Mouse (Mus musculus): Measurements from ENCODE around the gene Chmp5. TPM values are rescaled to one million over a fixed set of nuclear protein-coding genes. Genes with fewer than 3 reads are reported as not detected.
A peak's percentile ranks its signal among the peaks of the same experiment; 100 is the strongest.

Chmp5 gene
- 46.6 and 49.3 TPM in 2 replicates for polyA plus RNA-seq (2015; fragmentation: Nextera tagmentation; extraction: Ambion mirVana)

GRCm38 (mm10) chr4:40948160-40948708, at the start of gene Chmp5, which contains the start of gene Bag1:
TSS of gene Chmp5 (plus strand) at chr4:40948407.
TSS of gene Bag1 (minus strand) at chr4:40948294.
- Histone ChIP-seq H3K27me3 (ENCODE audit: insufficient read depth, low read length) (no peaks in the 10 kb centered on the region), H3K27ac (ENCODE audit: low read depth) (peak within 1 kb of the TSS; percentile 99), H3K9ac (replicated peaks) (peak within 1 kb of the TSS; percentile 99), H3K4me3 (ENCODE audit: low read depth, low read length) (peak within 1 kb of the TSS; percentile 97), H3K4me1 (ENCODE audit: insufficient read depth) (peaks cover 24% of the 10 kb centered on the region), H3K9me3 (ENCODE audit: low read length) (no peaks in the 10 kb centered on the region), H3K36me3 (replicated peaks; ENCODE audit: insufficient read depth, low read length) (peaks cover 43% of the 10 kb centered on the region), H3K4me2 (ENCODE audit: low read depth, low read length) (peak within 1 kb of the TSS; percentile 89)
- WGBS (ENCODE audit: insufficient replicate concordance): 0% methylated on average over 36 of the region's 50 CpGs
- TF ChIP-seq CTCF (IDR thresholded peaks at IDR 0.05; ENCODE audit: low read depth) (peak; percentile 35), EP300 (IDR thresholded peaks at IDR 0.05; ENCODE audit: low read depth) (0 out of 2 replicates have a peak, but pooled peaks have one; percentile 33)
- DNase-seq (peak; percentile 100), ATAC-seq (peak; percentile 95)

- H3K27ac ChIP-seq (ENCODE audit: low read depth): no peak overlapping the region
- DNase-seq (no peak), ATAC-seq (no peak)
- WGBS (ENCODE audit: insufficient replicate concordance): 80% methylated on average over 6 of the region's 6 CpGs
- TF ChIP-seq EP300 (IDR thresholded peaks at IDR 0.05; ENCODE audit: low read depth): no peak
- no peak for TF ChIP-seq CTCF (IDR thresholded peaks at IDR 0.05; ENCODE audit: low read depth)
- no peaks in the 10 kb centered on the region for H3K27me3 ChIP-seq (ENCODE audit: insufficient read depth, low read length)
- 0 out of 2 replicates have a peak, but pooled peaks cover 3% of the 10 kb centered on the region for H3K9me3 ChIP-seq (ENCODE audit: low read length)
- no peak overlapping the region for H3K4me3 ChIP-seq (ENCODE audit: low read depth, low read length)
- no peaks in the 10 kb centered on the region for H3K36me3 ChIP-seq (replicated peaks; ENCODE audit: insufficient read depth, low read length)
- H3K4me2 ChIP-seq (ENCODE audit: low read depth, low read length): no peak overlapping the region
- H3K9ac ChIP-seq (replicated peaks): no peak overlapping the region
- H3K4me1 ChIP-seq (ENCODE audit: insufficient read depth): no peaks in the 10 kb centered on the region
These were observed 49.6 kb upstream of the Chmp5 start for GRCm38 (mm10) chr4:40898476-40899044.

- H3K4me2 ChIP-seq (ENCODE audit: low read depth, low read length): no peak overlapping the region
- no peaks in the 10 kb centered on the region for H3K27me3 ChIP-seq (ENCODE audit: insufficient read depth, low read length)
- H3K27ac ChIP-seq (ENCODE audit: low read depth): no peak overlapping the region
- H3K4me1 ChIP-seq (ENCODE audit: insufficient read depth): no peaks in the 10 kb centered on the region
- 0 out of 2 replicates have a peak, but pooled peaks cover 3% of the 10 kb centered on the region for H3K9me3 ChIP-seq (ENCODE audit: low read length)
- no peak overlapping the region for H3K4me3 ChIP-seq (ENCODE audit: low read depth, low read length)
- 72% methylated on average over 2 of the region's 2 CpGs for WGBS (ENCODE audit: insufficient replicate concordance)
- TF ChIP-seq EP300 (IDR thresholded peaks at IDR 0.05; ENCODE audit: low read depth) (no peak), CTCF (IDR thresholded peaks at IDR 0.05; ENCODE audit: low read depth) (no peak)
- ATAC-seq (no peak), DNase-seq (no peak)
- no peak overlapping the region for H3K9ac ChIP-seq (replicated peaks)
- no peaks in the 10 kb centered on the region for H3K36me3 ChIP-seq (replicated peaks; ENCODE audit: insufficient read depth, low read length)
These were observed 48.9 kb upstream of the Chmp5 start for GRCm38 (mm10) chr4:40899264-40899663.

GRCm38 (mm10) chr4:40900071-40900470, 48.1 kb upstream of the Chmp5 start:
- H3K9ac ChIP-seq (replicated peaks): no peak overlapping the region
- no peak overlapping the region for H3K27ac ChIP-seq (ENCODE audit: low read depth)
- DNase-seq: no peak
- ATAC-seq: peak; percentile 63
- no peak overlapping the region for H3K4me2 ChIP-seq (ENCODE audit: low read depth, low read length)
- H3K4me3 ChIP-seq (ENCODE audit: low read depth, low read length): no peak overlapping the region
- TF ChIP-seq CTCF (IDR thresholded peaks at IDR 0.05; ENCODE audit: low read depth) (no peak), EP300 (IDR thresholded peaks at IDR 0.05; ENCODE audit: low read depth) (peak; percentile 75)
- H3K9me3 ChIP-seq (ENCODE audit: low read length): 0 out of 2 replicates have a peak, but pooled peaks cover 3% of the 10 kb centered on the region
- H3K27me3 ChIP-seq (ENCODE audit: insufficient read depth, low read length): no peaks in the 10 kb centered on the region
- 85% methylated on average over 3 of the region's 3 CpGs for WGBS (ENCODE audit: insufficient replicate concordance)
- no peaks in the 10 kb centered on the region for H3K36me3 ChIP-seq (replicated peaks; ENCODE audit: insufficient read depth, low read length)
- H3K4me1 ChIP-seq (ENCODE audit: insufficient read depth): no peaks in the 10 kb centered on the region

- Histone ChIP-seq H3K4me3 (ENCODE audit: low read depth, low read length) (no peak overlapping the region), H3K27ac (ENCODE audit: low read depth) (no peak overlapping the region), H3K9me3 (ENCODE audit: low read length) (0 out of 2 replicates have a peak, but pooled peaks cover under 1% of the 10 kb centered on the region), H3K4me1 (ENCODE audit: insufficient read depth) (no peaks in the 10 kb centered on the region), H3K36me3 (replicated peaks; ENCODE audit: insufficient read depth, low read length) (no peaks in the 10 kb centered on the region), H3K9ac (replicated peaks) (no peak overlapping the region), H3K27me3 (ENCODE audit: insufficient read depth, low read length) (no peaks in the 10 kb centered on the region), H3K4me2 (ENCODE audit: low read depth, low read length) (no peak overlapping the region)
- no peak for TF ChIP-seq CTCF (IDR thresholded peaks at IDR 0.05; ENCODE audit: low read depth)
- TF ChIP-seq EP300 (IDR thresholded peaks at IDR 0.05; ENCODE audit: low read depth): no peak
- peak; percentile 58 for ATAC-seq
- no peak for DNase-seq
- 76% methylated on average over 4 of the region's 4 CpGs for WGBS (ENCODE audit: insufficient replicate concordance)
These were observed 47.6 kb upstream of the Chmp5 start for GRCm38 (mm10) chr4:40900612-40901011.

- no peak for DNase-seq
- Histone ChIP-seq H3K4me3 (ENCODE audit: low read depth, low read length) (no peak overlapping the region), H3K36me3 (replicated peaks; ENCODE audit: insufficient read depth, low read length) (no peaks in the 10 kb centered on the region), H3K4me2 (ENCODE audit: low read depth, low read length) (no peak overlapping the region), H3K27ac (ENCODE audit: low read depth) (no peak overlapping the region), H3K4me1 (ENCODE audit: insufficient read depth) (no peaks in the 10 kb centered on the region), H3K9ac (replicated peaks) (no peak overlapping the region), H3K9me3 (ENCODE audit: low read length) (no peaks in the 10 kb centered on the region), H3K27me3 (ENCODE audit: insufficient read depth, low read length) (no peaks in the 10 kb centered on the region)
- peak; percentile 38; the same call in 1 of the 2 replicates for ATAC-seq
- TF ChIP-seq EP300 (IDR thresholded peaks at IDR 0.05; ENCODE audit: low read depth) (no peak), CTCF (IDR thresholded peaks at IDR 0.05; ENCODE audit: low read depth) (peak; percentile 76)
- WGBS (ENCODE audit: insufficient replicate concordance): 26% methylated on average over 1 of the region's 1 CpGs
These were observed 41.9 kb upstream of the Chmp5 start for GRCm38 (mm10) chr4:40906298-40906697.

All from liver, postnatal 0 days (tissue).